Mouse (Mus musculus) testis, postnatal 10 days (tissue): ENCODE measurements around the gene Slc25a31.

Experiments
- DNase-seq: peaks from one replicate; pipeline ENCODE4 v3.0.0; 2021; ENCODE audit warnings: low spot score

The Slc25a31 gene

DNA sequence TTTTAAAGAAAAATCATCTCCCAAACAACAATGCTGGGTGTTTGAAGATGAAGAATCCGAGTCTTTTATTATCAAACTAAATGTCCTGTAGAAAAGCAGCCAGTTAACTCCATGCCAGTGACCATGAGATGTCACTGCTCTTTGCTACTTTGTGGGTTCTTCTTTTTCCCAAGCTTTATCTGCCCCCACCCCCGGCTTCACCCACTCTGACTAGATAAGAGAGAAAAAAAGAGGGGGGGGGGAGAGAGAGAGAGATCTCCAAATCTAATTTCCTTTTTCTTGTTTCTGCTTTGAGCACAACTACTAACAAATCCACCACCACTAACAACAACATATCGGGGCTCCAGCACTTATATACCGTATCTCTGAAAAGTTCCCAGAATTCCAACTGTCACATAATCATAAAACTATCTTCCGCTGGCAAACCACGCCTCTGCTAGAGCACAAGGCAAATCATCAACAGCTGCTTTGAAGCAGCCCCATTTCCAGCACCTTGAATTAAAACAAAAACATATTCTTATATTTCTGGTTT is 29.8 kb downstream of the Slc25a31 start:
- DNase-seq, result no peak

DNA sequence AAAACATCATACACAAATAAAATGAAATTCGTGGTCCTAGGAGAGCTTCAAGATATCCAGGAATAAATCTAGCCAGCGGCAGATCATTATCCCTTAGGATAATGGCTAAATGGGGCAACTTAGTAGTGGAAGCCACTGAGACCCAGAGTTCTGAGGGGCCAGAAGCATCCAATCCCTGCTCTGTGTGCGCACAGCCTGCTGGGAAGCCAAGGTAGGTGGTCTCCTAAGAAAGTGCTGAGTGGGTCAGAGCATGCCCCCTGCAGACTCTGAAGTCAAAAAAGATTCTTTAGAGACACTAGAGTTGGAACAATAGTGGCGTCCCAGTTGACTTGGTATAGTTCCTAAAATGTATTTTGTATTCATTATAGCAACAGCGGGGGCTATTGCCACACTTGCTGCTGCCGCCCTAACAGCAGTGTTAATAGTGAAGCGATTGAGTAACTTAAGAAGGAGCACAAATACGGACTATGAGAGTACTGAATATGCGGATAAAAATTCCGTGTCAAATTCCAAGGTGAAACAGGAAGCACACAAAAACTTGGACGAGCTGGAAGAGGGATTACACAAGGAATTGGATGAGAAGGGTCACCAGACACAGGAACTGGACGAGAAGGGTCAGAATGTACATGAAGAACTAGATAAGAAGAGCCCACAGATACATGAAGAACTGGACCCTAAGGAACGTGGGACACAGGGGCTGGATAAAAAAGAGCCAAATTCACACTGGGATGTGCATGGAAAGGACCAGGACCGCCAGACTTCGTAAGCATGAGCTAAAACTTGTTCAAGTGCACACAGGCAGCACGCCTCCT is 35.6 kb downstream of the Slc25a31 start, which contains the start of gene Hspa4l:
TSS of gene Hspa4l (plus strand) at position 472 of the 812 bp plus-strand sequence.
- no peak for DNase-seq

GRCm38 (mm10) chr3:40744836-40745660 is 36.4 kb downstream of the Slc25a31 start:
- peak; percentile 94 for DNase-seq

DNA sequence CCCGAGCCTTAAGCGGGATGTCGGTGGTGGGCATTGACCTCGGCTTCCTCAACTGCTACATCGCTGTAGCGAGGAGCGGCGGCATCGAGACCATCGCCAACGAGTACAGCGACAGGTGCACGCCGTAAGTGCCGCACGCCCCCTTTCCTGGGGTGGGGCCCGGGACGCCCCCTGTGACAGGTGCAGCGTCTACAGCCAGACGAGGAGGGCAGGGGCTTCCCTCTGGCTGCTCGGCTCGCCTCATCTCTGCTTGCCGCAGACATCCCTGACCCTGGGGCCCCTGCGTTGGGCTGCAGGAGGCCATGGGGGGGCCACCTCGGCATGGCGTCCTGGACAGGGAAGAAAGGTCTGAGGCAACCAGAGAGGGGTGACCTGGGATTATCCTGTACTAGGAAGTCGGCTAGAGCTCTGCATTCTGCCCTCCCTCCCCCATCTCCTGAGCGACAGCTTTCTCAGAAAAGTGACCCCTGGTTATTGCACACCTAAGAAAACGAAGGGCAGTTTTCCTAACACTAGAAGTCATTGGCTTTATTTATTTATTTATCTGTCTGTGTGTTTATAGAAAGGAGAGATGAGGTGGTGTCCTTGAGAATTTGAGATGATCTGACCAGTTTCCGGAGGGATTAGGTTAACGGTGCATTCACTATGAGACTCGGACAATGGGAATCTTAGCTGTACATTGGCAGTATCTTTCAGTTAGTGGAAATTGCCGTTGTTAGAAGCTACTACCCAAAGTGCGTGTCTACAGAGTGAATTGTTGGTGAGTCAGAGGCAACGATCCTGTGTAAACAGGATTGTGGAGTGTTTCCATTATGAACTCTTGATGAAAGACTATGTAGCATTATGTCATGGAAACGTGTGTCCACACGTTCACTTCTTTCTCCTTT is 37.2 kb downstream of the Slc25a31 start:
- DNase-seq, result no peak

DNA sequence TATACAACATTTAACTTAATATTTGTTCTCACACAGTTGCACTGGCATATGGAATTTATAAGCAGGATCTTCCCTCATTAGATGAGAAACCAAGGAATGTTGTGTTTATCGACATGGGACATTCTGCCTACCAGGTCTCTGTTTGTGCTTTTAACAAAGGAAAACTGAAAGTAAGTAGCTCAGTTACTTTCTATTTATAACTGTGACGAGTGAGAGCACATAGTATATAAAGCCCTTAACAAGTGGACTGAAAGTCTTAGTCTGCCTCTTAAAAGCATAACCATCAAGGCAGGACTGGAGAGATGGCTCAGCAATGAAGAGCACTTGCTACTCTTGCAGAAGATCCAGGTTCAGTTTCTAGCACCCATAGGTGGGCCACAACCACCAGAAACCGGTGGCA is 52.1 kb downstream of the Slc25a31 start:
- DNase-seq, result no peak

DNA sequence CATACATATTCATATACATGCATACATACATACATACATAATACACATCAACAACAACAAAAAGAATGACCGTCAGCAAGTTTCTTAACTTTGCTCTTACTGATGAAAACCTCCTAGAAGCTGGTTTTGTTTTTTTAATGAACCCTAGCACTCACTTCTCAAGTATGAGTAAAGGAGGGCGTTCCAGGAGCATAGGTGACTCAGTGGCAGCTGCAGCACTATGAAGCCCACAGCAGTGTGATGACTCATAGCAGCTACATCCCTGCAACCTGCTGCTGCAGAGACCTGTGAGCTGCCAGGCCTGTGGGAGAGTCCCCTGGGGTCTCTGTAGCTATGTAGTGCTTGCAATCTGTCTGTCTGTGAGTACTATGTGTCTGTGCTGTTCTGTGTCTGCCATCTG is 52.7 kb downstream of the Slc25a31 start:
- DNase-seq, result no peak
